Mouse (Mus musculus) MEL (cell line): ENCODE results near the gene Hic1. TPM values are rescaled to one million over a fixed set of nuclear protein-coding genes. Genes with fewer than 3 reads are reported as not detected.
A peak's percentile ranks its signal among the peaks of the same experiment; 100 is the strongest.

Source experiments
- DNase-seq: peaks from one replicate; pipeline ENCODE4 v3.0.0; 2011; ENCODE audit warnings: low read depth, low spot score
- H3K27ac ChIP-seq: 2 replicates; pipeline ENCODE4 v1.5.1; 2012; ENCODE audit warnings: low read depth, mild to moderate bottlenecking, control low read depth, low read length, moderate library complexity; ENCODE audit not compliant: control insufficient read depth
- H3K27me3 ChIP-seq, 2 experiments: fragments of 150-350 bp in 1 of 2; sonication (generic) in 1 of 2; 2 replicates each; pipeline ENCODE4 v1.6.1; 2012; ENCODE audit warnings: low read length in 2 of 2, mild to moderate bottlenecking in 2 of 2, improper control_type of control experiment in 1 of 2, moderate library complexity in 1 of 2; ENCODE audit not compliant: insufficient read depth in 2 of 2, control insufficient read depth in 1 of 2
- H3K36me3 ChIP-seq, 2 experiments: 2 replicates each; pipeline ENCODE4 v1.6.1; 2012 to 2014; ENCODE audit warnings: low read length in 2 of 2, improper control_type of control experiment in 1 of 2, inconsistent platforms in 1 of 2, mild to moderate bottlenecking in 1 of 2; ENCODE audit not compliant: insufficient read depth in 2 of 2, control insufficient read depth in 1 of 2
- H3K4me1 ChIP-seq, 2 experiments: fragments of 150-350 bp in 1 of 2; sonication (generic) in 1 of 2; 2 replicates each; pipeline ENCODE4 v1.6.1; 2012; ENCODE audit warnings: low read length in 2 of 2, improper control_type of control experiment in 1 of 2, mild to moderate bottlenecking in 1 of 2; ENCODE audit not compliant: insufficient read depth in 2 of 2, control insufficient read depth in 1 of 2
- H3K4me3 ChIP-seq, 2 experiments: fragments of 150-350 bp in 1 of 2; sonication (generic) in 1 of 2; 2 replicates each; pipeline ENCODE4 v1.5.1; 2012; ENCODE audit warnings: low read depth in 2 of 2, low read length in 2 of 2, mild to moderate bottlenecking in 2 of 2, moderate library complexity in 2 of 2, control low read depth in 1 of 2, improper control_type of control experiment in 1 of 2; ENCODE audit not compliant: control insufficient read depth in 1 of 2, insufficient read depth in 1 of 2
- H3K79me2 ChIP-seq: 2 replicates; pipeline ENCODE4 v1.6.1; 2012; ENCODE audit warnings: mild to moderate bottlenecking, low read length, moderate library complexity; ENCODE audit not compliant: control insufficient read depth, poor library complexity, insufficient read depth
- H3K9ac ChIP-seq: 2 replicates; pipeline ENCODE4 v1.6.1; 2012; ENCODE audit warnings: low read depth, mild to moderate bottlenecking, control low read depth, low read length, moderate library complexity; ENCODE audit not compliant: control insufficient read depth, poor library complexity, severe bottlenecking
- H3K9me3 ChIP-seq: fragments of 150-350 bp; sonication (generic); replicated peaks from 2 replicates; pipeline ENCODE4 v1.6.1; 2012; ENCODE audit warnings: mild to moderate bottlenecking, low read length, improper control_type of control experiment, moderate library complexity; ENCODE audit not compliant: insufficient read depth
- CHD1 ChIP-seq: IDR thresholded peaks from 2 replicates; pipeline ENCODE4 v1.6.1; 2012; ENCODE audit warnings: low read depth, mild to moderate bottlenecking, inconsistent platforms, low read length, improper control_type of control experiment
- CHD2 ChIP-seq: IDR thresholded peaks from 2 replicates; pipeline ENCODE4 v1.6.1; 2011; ENCODE audit warnings: low read length, improper control_type of control experiment
- CTCF ChIP-seq, 3 experiments: IDR thresholded peaks in 2 of 3; conservative IDR thresholded peaks in 1 of 3; 2 replicates each; pipeline ENCODE4 v1.5.1; 2011 to 2012; ENCODE audit warnings: low read length in 3 of 3, low read depth in 2 of 3, mild to moderate bottlenecking in 2 of 3, improper control_type of control experiment in 1 of 3, inconsistent platforms in 1 of 3, mixed read lengths in 1 of 3, moderate library complexity in 1 of 3; ENCODE audit not compliant: control insufficient read depth in 1 of 3, insufficient read depth in 1 of 3, poor library complexity in 1 of 3, severe bottlenecking in 1 of 3
- EP300 ChIP-seq, 2 experiments: IDR thresholded peaks; 2 replicates each; pipeline ENCODE4 v1.6.1; 2011; ENCODE audit warnings: improper control_type of control experiment in 2 of 2, low read length in 2 of 2, low read depth in 1 of 2, mild to moderate bottlenecking in 1 of 2
- GABPA ChIP-seq: IDR thresholded peaks from 2 replicates; pipeline ENCODE4 v1.6.1; 2012; ENCODE audit warnings: low read depth, mild to moderate bottlenecking, inconsistent platforms, low read length, improper control_type of control experiment, moderate library complexity
- HCFC1 ChIP-seq: IDR thresholded peaks from 2 replicates; pipeline ENCODE4 v1.6.1; 2012; ENCODE audit warnings: low read depth, mild to moderate bottlenecking, inconsistent platforms, low read length, improper control_type of control experiment, moderate library complexity
- JUND ChIP-seq: IDR thresholded peaks from 2 replicates; pipeline ENCODE4 v1.6.1; 2011; ENCODE audit warnings: low read depth, mild to moderate bottlenecking, improper control_type of control experiment, low read length
- MAFK ChIP-seq: IDR thresholded peaks from 2 replicates; pipeline ENCODE4 v1.6.1; 2011; ENCODE audit warnings: low read depth, mild to moderate bottlenecking, low read length, improper control_type of control experiment, borderline replicate concordance
- MAX ChIP-seq: IDR thresholded peaks from 2 replicates; pipeline ENCODE4 v1.6.1; 2011; ENCODE audit warnings: low read length, improper control_type of control experiment
- MAZ ChIP-seq: IDR thresholded peaks from 2 replicates; pipeline ENCODE4 v1.6.1; 2012; ENCODE audit warnings: low read depth, mild to moderate bottlenecking, inconsistent platforms, low read length, improper control_type of control experiment
- MEF2A ChIP-seq: IDR thresholded peaks from 2 replicates; pipeline ENCODE4 v1.6.1; 2014; ENCODE audit warnings: low read depth, mild to moderate bottlenecking, inconsistent platforms, low read length, improper control_type of control experiment; ENCODE audit not compliant: poor library complexity, insufficient replicate concordance, severe bottlenecking; ENCODE audit errors: extremely low read depth
- MXI1 ChIP-seq: IDR thresholded peaks from 2 replicates; pipeline ENCODE4 v1.6.1; 2011; ENCODE audit warnings: mild to moderate bottlenecking, low read depth, low read length, improper control_type of control experiment
- MYB ChIP-seq: IDR thresholded peaks from 2 replicates; pipeline ENCODE4 v1.6.1; 2011; ENCODE audit warnings: mild to moderate bottlenecking, low read depth, low read length, improper control_type of control experiment
- MYC ChIP-seq: IDR thresholded peaks from 2 replicates; pipeline ENCODE4 v1.6.1; 2011; ENCODE audit warnings: low read depth, mild to moderate bottlenecking, low read length, improper control_type of control experiment, moderate library complexity
- NELFE ChIP-seq: IDR thresholded peaks from 2 replicates; pipeline ENCODE4 v1.6.1; 2011; ENCODE audit warnings: low read depth, low read length, improper control_type of control experiment
- NRF1 ChIP-seq: IDR thresholded peaks from 2 replicates; pipeline ENCODE4 v1.6.1; 2014; ENCODE audit warnings: low read depth, mild to moderate bottlenecking, inconsistent platforms, low read length, improper control_type of control experiment, moderate library complexity; ENCODE audit not compliant: poor library complexity, insufficient read depth, severe bottlenecking
- POLR2A ChIP-seq, 2 experiments: IDR thresholded peaks; 2 replicates each; pipeline ENCODE4 v1.6.1; 2011 to 2012; ENCODE audit warnings: low read length in 2 of 2, mild to moderate bottlenecking in 2 of 2, control low read depth in 1 of 2, improper control_type of control experiment in 1 of 2, low read depth in 1 of 2, moderate library complexity in 1 of 2; ENCODE audit not compliant: control insufficient read depth in 1 of 2, insufficient read depth in 1 of 2, poor library complexity in 1 of 2
- RAD21 ChIP-seq: IDR thresholded peaks from 2 replicates; pipeline ENCODE4 v1.6.1; 2011; ENCODE audit warnings: mild to moderate bottlenecking, low read depth, low read length, improper control_type of control experiment
- RCOR1 ChIP-seq: IDR thresholded peaks from 2 replicates; pipeline ENCODE4 v1.6.1; 2012; ENCODE audit warnings: low read depth, mild to moderate bottlenecking, inconsistent platforms, low read length, improper control_type of control experiment
- SIN3A ChIP-seq: IDR thresholded peaks from 2 replicates; pipeline ENCODE4 v1.6.1; 2012; ENCODE audit warnings: low read length, improper control_type of control experiment, inconsistent platforms
- SMC3 ChIP-seq: IDR thresholded peaks from 2 replicates; pipeline ENCODE4 v1.6.1; 2011; ENCODE audit warnings: low read depth, low read length, improper control_type of control experiment
- TAL1 ChIP-seq: IDR thresholded peaks from 2 replicates; pipeline ENCODE4 v1.6.1; 2012; ENCODE audit warnings: mild to moderate bottlenecking, inconsistent platforms, low read length, moderate library complexity, mixed read lengths
- TBP ChIP-seq: IDR thresholded peaks from 2 replicates; pipeline ENCODE4 v1.8.0; 2011; ENCODE audit warnings: low read depth, low read length, improper control_type of control experiment
- UBTF ChIP-seq: IDR thresholded peaks from 2 replicates; pipeline ENCODE4 v1.6.1; 2012; ENCODE audit warnings: low read depth, mild to moderate bottlenecking, inconsistent platforms, low read length, improper control_type of control experiment, moderate library complexity, borderline replicate concordance; ENCODE audit not compliant: insufficient read depth
- USF1 ChIP-seq: IDR thresholded peaks from 2 replicates; pipeline ENCODE4 v1.6.1; 2014; ENCODE audit warnings: low read depth, mild to moderate bottlenecking, inconsistent platforms, low read length, improper control_type of control experiment, moderate library complexity
- USF2 ChIP-seq, 2 experiments: IDR thresholded peaks; 2 replicates each; pipeline ENCODE4 v1.6.1; 2011 to 2012; ENCODE audit warnings: improper control_type of control experiment in 2 of 2, low read length in 2 of 2, borderline replicate concordance in 1 of 2, inconsistent platforms in 1 of 2, low read depth in 1 of 2, mild to moderate bottlenecking in 1 of 2; ENCODE audit not compliant: insufficient read depth in 1 of 2
- ZC3H11A ChIP-seq: IDR thresholded peaks from 2 replicates; pipeline ENCODE4 v1.6.1; 2012; ENCODE audit warnings: low read depth, mild to moderate bottlenecking, inconsistent platforms, low read length, improper control_type of control experiment
- ZKSCAN1 ChIP-seq: IDR thresholded peaks from 2 replicates; pipeline ENCODE4 v1.6.1; 2012; ENCODE audit warnings: low read depth, mild to moderate bottlenecking, inconsistent platforms, low read length, improper control_type of control experiment, moderate library complexity
- ZMIZ1 ChIP-seq: IDR thresholded peaks from 2 replicates; pipeline ENCODE4 v1.6.1; 2012; ENCODE audit warnings: low read depth, mild to moderate bottlenecking, inconsistent platforms, low read length, improper control_type of control experiment, moderate library complexity
- ZNF384 ChIP-seq: IDR thresholded peaks from 2 replicates; pipeline ENCODE4 v1.6.1; 2012; ENCODE audit warnings: low read depth, mild to moderate bottlenecking, inconsistent platforms, low read length, improper control_type of control experiment
- polyA plus RNA-seq, 2 experiments: library from polyadenylated mRNA; stranded (reverse) in 1 of 2; unstranded in 1 of 2; fragments of >175 nt in 1 of 2; fragments of >200 nt in 1 of 2; gene quantifications; 2 replicates each; pipeline versions ENCODE4 v1.2.1 to v1.2.4; 2012; ENCODE audit warnings: low replicate concordance in 2 of 2, low read depth in 1 of 2; ENCODE audit not compliant: insufficient read length in 2 of 2, insufficient read depth in 1 of 2, missing spikeins in 1 of 2
- total RNA-seq: library from RNA; depleted of rRNA; stranded (reverse); fragments of 300-350 nt; gene quantifications from 2 replicates; pipeline ENCODE4 v1.2.3, GENCODE M21; 2012

The Hic1 gene
- total and polyA plus RNA-seq, 3 experiments: 18.2 to 18.8 TPM; not detected in 1

DNA sequence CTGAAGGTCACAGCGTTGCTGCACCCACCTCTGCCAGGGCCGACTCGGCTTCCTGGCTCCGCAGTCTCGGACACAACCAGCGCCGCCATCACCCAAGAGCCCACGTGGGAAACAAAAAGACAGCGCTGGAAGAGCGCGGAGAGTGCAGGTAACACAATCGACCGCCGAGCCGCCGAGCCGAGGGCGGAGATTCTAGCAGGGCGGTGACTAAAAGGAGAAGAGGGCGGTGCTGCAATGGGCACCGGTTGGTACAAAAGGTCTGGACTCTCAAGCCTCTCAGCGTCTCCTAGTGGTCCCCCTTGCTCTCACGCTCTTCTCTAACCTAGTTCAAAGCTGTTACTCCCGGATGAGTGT is 21.0 kb upstream of the Hic1 start (continued):
- peak; percentile 91 for TF ChIP-seq NELFE
- peak; percentile 100 for TF ChIP-seq SIN3A
- peak; percentile 97 for TF ChIP-seq USF1
- TF ChIP-seq SMC3: 0 out of 2 replicates have a peak, but pooled peaks have one; percentile 38
- peak; percentile 6 to 56 (median 33); a peak in 5 of 6 replicates for TF ChIP-seq CTCF (IDR thresholded peaks at IDR 0.05 in 2 of 3, conservative IDR thresholded peaks at IDR 0.05 in 1 of 3; ENCODE audit: control insufficient read depth in 1 of 3, insufficient read depth in 1 of 3, low read depth in 2 of 3, low read length in 3 of 3, poor library complexity in 1 of 3, severe bottlenecking in 1 of 3)
- peak; percentile 99 for TF ChIP-seq MYC
- TF ChIP-seq POLR2A (IDR thresholded peaks at IDR 0.05; ENCODE audit: control insufficient read depth in 1 of 2, insufficient read depth in 1 of 2, low read depth in 1 of 2, low read length in 2 of 2, poor library complexity in 1 of 2): peak; percentile 73 to 80; a peak in 3 of 4 replicates
- TF ChIP-seq GABPA: peak; percentile 83; the same call in 1 of the 2 replicates
- peak in 1 of 2 experiments; percentile 76; a peak in 2 of 4 replicates for TF ChIP-seq USF2 (IDR thresholded peaks at IDR 0.05; ENCODE audit: borderline replicate concordance in 1 of 2, insufficient read depth in 1 of 2, low read depth in 1 of 2, low read length in 2 of 2)
- no peak for TF ChIP-seq CHD1
- peak; percentile 71 for TF ChIP-seq ZMIZ1
- TF ChIP-seq NRF1: 0 out of 2 replicates have a peak, but pooled peaks have one; percentile 37
- TF ChIP-seq ZNF384: no peak
- TF ChIP-seq MAX: peak; percentile 100
- TF ChIP-seq RCOR1: peak; percentile 5; the same call in 1 of the 2 replicates
- TF ChIP-seq MAZ: peak; percentile 96; the same call in 1 of the 2 replicates
- peak; percentile 100 for TF ChIP-seq MXI1
- TF ChIP-seq EP300 (IDR thresholded peaks at IDR 0.05; ENCODE audit: low read depth in 1 of 2, low read length in 2 of 2): peak in 1 of 2 experiments; percentile 62; a peak in 2 of 4 replicates

DNA sequence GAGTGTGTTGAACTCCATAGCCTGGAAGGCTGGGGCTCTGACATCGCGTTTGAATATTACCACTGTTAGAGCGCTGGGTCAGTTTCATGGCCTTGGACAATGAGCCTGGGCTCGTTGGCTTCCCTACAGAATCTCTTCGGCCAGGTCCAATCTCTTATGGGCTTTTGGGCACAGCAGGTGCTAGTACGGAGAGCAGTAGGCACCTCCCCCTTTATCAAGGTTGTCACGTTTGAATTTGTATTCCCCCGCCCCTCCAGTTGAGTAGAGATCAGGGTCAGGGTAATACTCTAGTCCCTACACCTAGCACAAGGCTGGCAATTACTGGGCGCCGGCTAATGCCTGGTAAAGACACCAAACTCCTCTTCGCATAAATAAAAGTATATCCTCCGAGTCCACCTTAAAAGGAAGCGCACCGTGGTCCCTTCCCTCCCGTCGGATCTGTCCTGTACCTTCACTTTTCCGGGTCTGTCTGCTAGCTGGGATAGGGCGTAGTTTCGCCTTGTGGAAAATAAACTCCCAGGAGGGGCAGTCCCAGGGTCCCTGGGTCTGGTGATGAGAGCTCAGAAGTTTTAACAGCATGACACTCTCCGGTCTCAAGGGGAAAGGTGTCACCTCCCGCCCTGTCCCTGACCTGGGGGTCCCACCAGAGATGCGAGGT is 20.5 kb upstream of the Hic1 start:
- Histone ChIP-seq H3K9ac (peak overlapping the region; percentile 91), H3K9me3 (no peaks in the 10 kb centered on the region), H3K27ac (peak overlapping the region; percentile 75), H3K79me2 (peaks cover 17% of the 10 kb centered on the region), H3K4me3 (peak overlapping the region; percentile 81 to 86), H3K27me3 (peaks cover 2 to 11% of the 10 kb centered on the region in 2 experiments; a peak in 2 of 4 replicates), H3K36me3 (peaks cover 0 to 3% of the 10 kb centered on the region in 2 experiments; a peak in 2 of 4 replicates), H3K4me1 (peaks cover 0 to 11% of the 10 kb centered on the region in 2 experiments; a peak in 3 of 4 replicates)
- peak; percentile 83 for DNase-seq
- no peak for TF ChIP-seq MAX
- no peak for TF ChIP-seq CHD2
- TF ChIP-seq SMC3: no peak; the same call in 1 of the 2 replicates
- TF ChIP-seq ZC3H11A: no peak
- TF ChIP-seq JUND: no peak
- TF ChIP-seq ZMIZ1: no peak
- TF ChIP-seq TAL1: no peak
- no peak; the same call in 1 of the 2 replicates for TF ChIP-seq MAZ
- TF ChIP-seq MEF2A: no peak
- no peak for TF ChIP-seq ZKSCAN1
- TF ChIP-seq POLR2A (IDR thresholded peaks at IDR 0.05; ENCODE audit: control insufficient read depth in 1 of 2, insufficient read depth in 1 of 2, low read depth in 1 of 2, low read length in 2 of 2, poor library complexity in 1 of 2): peak in 1 of 2 experiments; percentile 7; a peak in 2 of 4 replicates
- no peak for TF ChIP-seq RAD21
- TF ChIP-seq GABPA: no peak
- no peak for TF ChIP-seq USF1
- TF ChIP-seq USF2 (IDR thresholded peaks at IDR 0.05; ENCODE audit: borderline replicate concordance in 1 of 2, insufficient read depth in 1 of 2, low read depth in 1 of 2, low read length in 2 of 2): no peak
- TF ChIP-seq HCFC1: no peak
- TF ChIP-seq CHD1: peak; percentile 90; the same call in 1 of the 2 replicates
- no peak for TF ChIP-seq MYB
- TF ChIP-seq TBP: no peak; the same call in 1 of the 2 replicates
- no peak for TF ChIP-seq EP300 (IDR thresholded peaks at IDR 0.05; ENCODE audit: low read depth in 1 of 2, low read length in 2 of 2)
- no peak for TF ChIP-seq MAFK
- no peak for TF ChIP-seq UBTF
